Mouse (Mus musculus): ENCODE data around the gene Srcin1.

- TF ChIP-seq CTCF (IDR thresholded peaks at IDR 0.05; ENCODE audit: borderline replicate concordance, insufficient read depth, low read length) (peak; percentile 79), POLR2A (IDR thresholded peaks at IDR 0.05; ENCODE audit: low read depth, low read length) (no peak)
Observed at GRCm38 (mm10) chr11:97622440-97622839, 46.5 kb upstream of the Srcin1 start.

Measured in embryonic fibroblast, embryonic 13.5 days (primary cell).